Mouse (Mus musculus): Measurements from ENCODE around the gene Tmem204.

DNA sequence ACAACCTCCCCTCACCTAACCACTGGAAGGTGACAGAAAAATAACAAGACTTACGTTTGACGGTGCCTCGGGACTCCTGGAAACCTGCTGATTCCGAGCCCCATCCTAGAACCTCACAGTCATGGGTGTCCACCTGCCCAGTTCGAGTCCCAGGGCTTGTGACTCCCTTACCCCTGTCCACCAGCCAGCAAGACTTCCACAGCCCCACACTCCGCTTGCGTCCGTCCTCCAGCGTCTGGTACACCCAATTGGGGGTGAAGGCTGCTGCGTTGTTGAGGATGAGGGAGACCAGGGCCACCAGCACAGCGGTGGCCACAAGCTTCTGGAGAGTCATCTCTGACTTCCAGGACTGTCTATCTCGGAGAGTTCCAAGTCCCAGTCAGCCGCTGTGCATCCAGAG is 3.2 kb downstream of the Tmem204 start:
- no peak for TF ChIP-seq CTCF (IDR thresholded peaks at IDR 0.05)
- no peak for TF ChIP-seq EP300 (IDR thresholded peaks at IDR 0.05)

All from lung, postnatal 0 days (tissue).